Mouse (Mus musculus) MEL (cell line): ENCODE measurements at regions not wholly inside any gene's neighbourhood (a gene's known extent, or its start where the extent isn't known, plus 50 kb on each side); places are given as distances from the start of the nearest gene placed in this dataset.

Experiments used
- CTCF ChIP-seq, 3 experiments: IDR thresholded peaks in 2 of 3; conservative IDR thresholded peaks in 1 of 3; 2 replicates each; pipeline ENCODE4 v1.5.1; 2011 to 2012; ENCODE audit warnings: low read length in 3 of 3, low read depth in 2 of 3, mild to moderate bottlenecking in 2 of 3, improper control_type of control experiment in 1 of 3, inconsistent platforms in 1 of 3, mixed read lengths in 1 of 3, moderate library complexity in 1 of 3; ENCODE audit not compliant: control insufficient read depth in 1 of 3, insufficient read depth in 1 of 3, poor library complexity in 1 of 3, severe bottlenecking in 1 of 3
- KAT2A ChIP-seq: conservative IDR thresholded peaks from 2 replicates; pipeline ENCODE4 v1.6.1; 2012; ENCODE audit warnings: low read depth, low read length, improper control_type of control experiment, inconsistent platforms
- MAX ChIP-seq: IDR thresholded peaks from 2 replicates; pipeline ENCODE4 v1.6.1; 2011; ENCODE audit warnings: low read length, improper control_type of control experiment

DNA sequence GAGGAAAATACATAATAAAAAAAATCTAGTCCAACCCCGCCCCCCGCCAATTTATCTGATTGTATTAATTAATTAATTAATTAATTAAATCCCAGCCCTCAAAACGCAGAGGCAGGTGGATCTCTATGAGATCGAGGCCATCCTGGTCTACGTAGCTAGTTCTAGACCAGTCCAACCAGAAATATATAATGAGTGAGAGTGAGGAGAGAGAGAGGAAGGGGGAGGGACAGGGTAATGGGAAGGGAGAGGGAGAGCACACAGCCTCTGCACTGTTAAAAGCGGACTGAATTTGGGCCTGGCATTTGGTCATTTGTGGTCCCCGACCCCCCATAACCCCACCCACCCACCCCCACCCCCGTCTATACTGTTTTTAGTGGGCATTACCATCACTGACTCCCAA is 221.5 kb downstream of the Ipo11 start:
- TF ChIP-seq CTCF (IDR thresholded peaks at IDR 0.05 in 2 of 3, conservative IDR thresholded peaks at IDR 0.05 in 1 of 3; ENCODE audit: control insufficient read depth in 1 of 3, insufficient read depth in 1 of 3, low read depth in 2 of 3, low read length in 3 of 3, poor library complexity in 1 of 3, severe bottlenecking in 1 of 3) (no peak), KAT2A (no peak), MAX (no peak)
